Mouse (Mus musculus) right cerebral cortex, postnatal 4 days (tissue): Measurements from ENCODE around the gene Tpbpa.
"Not testable (repeated sequence)": the region's sequence is repeated elsewhere in the genome, so short reads cannot be mapped to it uniquely, and the experiment has no call there.

Source experiments
- DNase-seq: peaks from one replicate; pipeline ENCODE4 v3.0.0-alpha.2; 2022

The Tpbpa gene

GRCm38 (mm10) chr13:60941884-60942283, at the start of gene Tpbpa:
TSS of gene Tpbpa (minus strand) at chr13:60941984.
- DNase-seq: not testable (repeated sequence)

- not testable (repeated sequence) for DNase-seq
Observed at GRCm38 (mm10) chr13:60986915-60987314, 45.1 kb upstream of the Tpbpa start.

GRCm38 (mm10) chr13:60972319-60972718, 30.5 kb upstream of the Tpbpa start:
- DNase-seq: not testable (repeated sequence)

- not testable (repeated sequence) for DNase-seq
Observed at GRCm38 (mm10) chr13:60963985-60964384, 22.2 kb upstream of the Tpbpa start.

- no peak for DNase-seq
Observed at GRCm38 (mm10) chr13:60961706-60962105, 19.9 kb upstream of the Tpbpa start.

GRCm38 (mm10) chr13:60936500-60936901, 5.3 kb downstream of the Tpbpa start, which contains the start of the genes Gm49391 and Ctla2a:
TSS of gene Gm49391 (minus strand) at chr13:60936571.
TSS of gene Ctla2a (minus strand) at chr13:60936625.
- DNase-seq: no peak

- DNase-seq: not testable (repeated sequence)
Observed at GRCm38 (mm10) chr13:60935490-60935889, 6.3 kb downstream of the Tpbpa start, which contains the start of gene Gm49393. TSS of gene Gm49393 (minus strand) at chr13:60935590.

- not testable (repeated sequence) for DNase-seq
Observed at GRCm38 (mm10) chr13:60904780-60905179, 37.0 kb downstream of the Tpbpa start, which contains the start of gene Tpbpb. TSS of gene Tpbpb (minus strand) at chr13:60904880.

- DNase-seq: no peak
Observed at GRCm38 (mm10) chr13:60897328-60897727, 44.5 kb downstream of the Tpbpa start, which contains the start of gene Ctla2b. TSS of gene Ctla2b (minus strand) at chr13:60897447.

- DNase-seq: not testable (repeated sequence)
Observed at GRCm38 (mm10) chr13:60896794-60897193, 45.0 kb downstream of the Tpbpa start, which contains the start of gene Gm49392. TSS of gene Gm49392 (minus strand) at chr13:60896894.

- no peak for DNase-seq
Observed at GRCm38 (mm10) chr13:60895406-60896160, 46.2 kb downstream of the Tpbpa start.

GRCm38 (mm10) chr13:60892301-60892700, 49.5 kb downstream of the Tpbpa start:
- no peak for DNase-seq
